Mouse (Mus musculus) ES-E14 (cell line): ENCODE data around the gene Magi1. TPM values are rescaled to one million over a fixed set of nuclear protein-coding genes. Genes with fewer than 3 reads are reported as not detected.
A peak's percentile ranks its signal among the peaks of the same experiment; 100 is the strongest.

Experiments
- DNase-seq: peaks from one replicate; pipeline ENCODE4 v3.0.0-alpha.2; 2013; ENCODE audit warnings: low read depth, low spot score
- H3K27ac ChIP-seq: 2 replicates; pipeline ENCODE4 v1.5.1; 2012; ENCODE audit warnings: low read depth, mild to moderate bottlenecking, low read length, moderate library complexity, mixed read lengths; ENCODE audit not compliant: poor library complexity, insufficient read depth, severe bottlenecking
- H3K36me3 ChIP-seq: 2 replicates; pipeline ENCODE4 v1.6.1; 2012; ENCODE audit warnings: mild to moderate bottlenecking, low read length, moderate library complexity, mixed read lengths; ENCODE audit not compliant: control insufficient read depth, poor library complexity, insufficient read depth, severe bottlenecking
- H3K4me1 ChIP-seq, 2 experiments: fragments of 150-350 bp in 1 of 2; sonication (generic) in 1 of 2; 2 replicates each; pipeline ENCODE4 v1.6.1; 2012; ENCODE audit warnings: low read length in 2 of 2, mild to moderate bottlenecking in 1 of 2, mixed read lengths in 1 of 2; ENCODE audit not compliant: control insufficient read depth in 2 of 2, insufficient read depth in 2 of 2, poor library complexity in 1 of 2
- H3K4me3 ChIP-seq, 2 experiments: fragments of 150-350 bp in 1 of 2; sonication (generic) in 1 of 2; 2 replicates each; pipeline ENCODE4 v1.5.1; 2012; ENCODE audit warnings: low read length in 2 of 2, low read depth in 1 of 2, mild to moderate bottlenecking in 1 of 2, mixed read lengths in 1 of 2; ENCODE audit not compliant: insufficient read depth in 1 of 2, poor library complexity in 1 of 2, severe bottlenecking in 1 of 2
- H3K9ac ChIP-seq: 2 replicates; pipeline ENCODE4 v1.6.1; 2012; ENCODE audit warnings: low read depth, mild to moderate bottlenecking, low read length, mixed read lengths; ENCODE audit not compliant: poor library complexity, insufficient read depth, severe bottlenecking
- H3K9me3 ChIP-seq: fragments of 150-350 bp; sonication (generic); 2 replicates; pipeline ENCODE4 v1.6.1; 2012; ENCODE audit warnings: low read depth, mild to moderate bottlenecking, low read length; ENCODE audit not compliant: control insufficient read depth, insufficient read depth
- CHD2 ChIP-seq: IDR thresholded peaks from 2 replicates; pipeline ENCODE4 v1.6.1; 2014; ENCODE audit warnings: mild to moderate bottlenecking, low read depth, low read length, inconsistent platforms
- HCFC1 ChIP-seq: IDR thresholded peaks from 2 replicates; pipeline ENCODE4 v1.6.1; 2012; ENCODE audit warnings: low read length, inconsistent platforms, borderline replicate concordance; ENCODE audit not compliant: insufficient read depth
- MAFK ChIP-seq: IDR thresholded peaks from 2 replicates; pipeline ENCODE4 v1.6.1; 2014; ENCODE audit warnings: mild to moderate bottlenecking, low read depth, low read length, inconsistent platforms; ENCODE audit not compliant: insufficient read depth
- ZC3H11A ChIP-seq: IDR thresholded peaks from 2 replicates; pipeline ENCODE4 v1.6.1; 2012; ENCODE audit warnings: low read depth, mild to moderate bottlenecking, inconsistent platforms, low read length, borderline replicate concordance
- ZNF384 ChIP-seq: IDR thresholded peaks from 2 replicates; pipeline ENCODE4 v1.6.1; 2012; ENCODE audit warnings: low read depth, low read length, inconsistent platforms
- in situ Hi-C, 2 experiments: fragments of 600-800 bp; cut with MboI; formaldehyde crosslinking; loops; one replicate each; pipeline ENCODE4 v1.15.1; 2025; ENCODE audit warnings: low sequenced_read_pairs in 2 of 2, inconsistent platforms in 1 of 2; ENCODE audit not compliant: unreplicated experiment in 2 of 2
- total RNA-seq: library from RNA; depleted of rRNA; stranded (reverse); fragments of 300-350 nt; gene quantifications from 2 replicates; pipeline ENCODE4 v1.2.3, GENCODE M21; 2012

Magi1 gene
- total RNA-seq, 1 experiment, result 14.6 TPM

- DNase-seq, result no peak
- H3K4me3 ChIP-seq, result no peak overlapping the region
- TF ChIP-seq ZC3H11A (no peak), CHD2 (no peak), ZNF384 (no peak)
- H3K4me1 ChIP-seq, result peaks cover 1 to 2% of the 10 kb centered on the region in 2 experiments; a peak in 1 of 4 replicates
- no peak overlapping the region for H3K27ac ChIP-seq
- no peak overlapping the region for H3K9ac ChIP-seq
- in situ Hi-C loops, result no loop called here
- H3K9me3 ChIP-seq, result no peaks in the 10 kb centered on the region
- no peaks in the 10 kb centered on the region for H3K36me3 ChIP-seq
Observed at GRCm38 (mm10) chr6:94145430-94146205, 138.1 kb downstream of the Magi1 start.

- H3K27ac ChIP-seq, result no peak overlapping the region
- no peaks in the 10 kb centered on the region for H3K36me3 ChIP-seq
- H3K9me3 ChIP-seq, result no peaks in the 10 kb centered on the region
- DNase-seq, result no peak
- no peak for TF ChIP-seq ZNF384
- TF ChIP-seq CHD2, result no peak
- TF ChIP-seq MAFK, result no peak
- no peak for TF ChIP-seq HCFC1
- no peak for TF ChIP-seq ZC3H11A
- in situ Hi-C loops, result no loop called here
- no peak overlapping the region for H3K9ac ChIP-seq
- H3K4me1 ChIP-seq, result peaks cover 1 to 2% of the 10 kb centered on the region in 2 experiments; a peak in 1 of 4 replicates
- H3K4me3 ChIP-seq, result no peak overlapping the region
Observed at GRCm38 (mm10) chr6:94142493-94142892, 141.2 kb downstream of the Magi1 start.

GRCm38 (mm10) chr6:94141496-94141895 is 142.2 kb downstream of the Magi1 start:
- peaks cover 1 to 9% of the 10 kb centered on the region in 2 experiments; a peak in 1 of 4 replicates for H3K4me1 ChIP-seq
- no peaks in the 10 kb centered on the region for H3K36me3 ChIP-seq
- in situ Hi-C loops, result no loop called here
- no peak overlapping the region for H3K4me3 ChIP-seq
- H3K9me3 ChIP-seq, result no peaks in the 10 kb centered on the region
- H3K9ac ChIP-seq, result no peak overlapping the region
- H3K27ac ChIP-seq, result no peak overlapping the region
- no peak for DNase-seq
- TF ChIP-seq MAFK (no peak), ZNF384 (no peak), HCFC1 (no peak), CHD2 (no peak)

GRCm38 (mm10) chr6:94139952-94140414 is 143.7 kb downstream of the Magi1 start:
- Histone ChIP-seq H3K27ac (no peak overlapping the region), H3K9ac (no peak overlapping the region), H3K36me3 (no peaks in the 10 kb centered on the region), H3K4me3 (no peak overlapping the region), H3K9me3 (no peaks in the 10 kb centered on the region), H3K4me1 (peaks cover 0 to 8% of the 10 kb centered on the region in 2 experiments; a peak in 2 of 4 replicates)
- DNase-seq, result no peak
- in situ Hi-C loops, result no loop called here
- TF ChIP-seq ZC3H11A (no peak), MAFK (peak; percentile 31; the same call in 1 of the 2 replicates)

GRCm38 (mm10) chr6:94136693-94137092 is 147.0 kb downstream of the Magi1 start:
- Histone ChIP-seq H3K27ac (no peak overlapping the region), H3K4me1 (peaks cover 0 to 8% of the 10 kb centered on the region in 2 experiments; a peak in 2 of 4 replicates)
- in situ Hi-C loops, result no loop called here

More at GRCm38 (mm10) chr6:94136693-94137092, 147.0 kb downstream of the Magi1 start:
- Histone ChIP-seq H3K4me3 (no peak overlapping the region), H3K9me3 (no peaks in the 10 kb centered on the region), H3K36me3 (no peaks in the 10 kb centered on the region; the same call in 1 of the 2 replicates), H3K9ac (no peak overlapping the region)
- TF ChIP-seq ZNF384, result no peak
- TF ChIP-seq MAFK, result no peak
- TF ChIP-seq HCFC1, result no peak
- TF ChIP-seq ZC3H11A, result no peak
- TF ChIP-seq CHD2, result no peak
- no peak for DNase-seq
